Mouse (Mus musculus): ENCODE data around the gene Ltbp4. TPM values are rescaled to one million over a fixed set of nuclear protein-coding genes. Genes with fewer than 3 reads are reported as not detected.

The Ltbp4 gene
- polyA plus RNA-seq, 1 experiment, result 24.4 TPM

DNA sequence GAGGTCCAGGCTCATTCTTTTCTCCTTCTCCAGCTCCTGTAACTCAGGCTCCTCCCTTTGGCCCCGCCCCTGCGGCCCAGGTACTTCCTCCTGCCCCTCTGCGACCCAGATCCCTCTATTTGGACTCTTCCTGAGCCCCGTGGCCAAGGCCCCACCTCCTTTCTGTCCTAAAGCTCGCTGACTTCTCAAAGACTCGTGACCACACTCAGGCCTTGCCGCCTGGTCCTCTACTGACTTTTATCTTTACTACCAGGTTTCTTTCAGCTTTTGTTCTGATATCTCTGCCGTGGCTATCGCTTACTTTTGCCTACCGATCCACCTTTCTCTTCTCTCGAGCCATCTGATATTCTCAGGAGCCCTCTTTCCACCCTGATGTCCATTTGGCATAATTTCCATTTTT lies 30.5 kb upstream of the Ltbp4 start:
- DNase-seq (ENCODE audit: low read depth), result no peak
- TF ChIP-seq POLR2A (IDR thresholded peaks at IDR 0.05; ENCODE audit: borderline replicate concordance, extremely low read depth, insufficient read depth, insufficient read length, poor library complexity, severe bottlenecking), result no peak
- TF ChIP-seq CTCF (IDR thresholded peaks at IDR 0.05; ENCODE audit: borderline replicate concordance, extremely low read depth, insufficient read depth, insufficient read length), result no peak

DNA sequence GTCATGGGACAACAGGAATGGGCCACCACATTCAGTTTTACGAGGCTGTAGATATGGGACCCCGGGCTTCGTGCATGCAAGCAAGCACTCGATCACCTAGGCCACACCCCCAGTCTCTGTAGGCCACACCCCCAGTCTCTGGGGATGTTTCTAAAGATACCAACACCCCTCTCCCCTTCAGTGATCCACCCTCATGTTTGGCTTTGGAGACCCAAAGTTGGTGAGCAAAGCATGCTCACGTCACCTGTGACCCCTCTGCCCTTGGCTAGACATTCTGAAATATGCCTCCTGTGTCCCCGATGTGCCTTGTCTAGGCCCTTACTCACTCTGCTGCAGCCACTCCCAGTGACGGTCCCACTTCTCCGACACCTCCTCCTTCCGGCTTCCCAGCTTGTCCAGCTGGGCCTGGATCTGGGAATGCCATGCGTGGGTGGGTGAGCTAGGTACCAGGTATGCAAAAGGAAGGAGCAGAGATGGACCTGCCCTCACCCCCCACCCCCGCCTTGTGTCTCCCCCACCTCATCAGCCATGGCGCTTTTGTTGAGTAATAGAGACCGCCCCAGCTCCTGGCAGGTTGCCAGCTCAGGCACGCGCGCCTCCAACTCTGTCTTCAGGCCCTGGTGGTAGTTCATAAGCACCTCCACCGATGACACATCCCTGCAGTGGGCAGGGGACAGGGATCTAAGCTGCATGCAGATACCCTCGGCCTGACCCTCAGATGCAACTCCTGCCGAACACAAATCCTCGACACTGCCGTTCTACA lies 28.8 kb upstream of the Ltbp4 start:
- TF ChIP-seq CTCF (IDR thresholded peaks at IDR 0.05; ENCODE audit: borderline replicate concordance, extremely low read depth, insufficient read depth, insufficient read length), result no peak
- no peak for TF ChIP-seq POLR2A (IDR thresholded peaks at IDR 0.05; ENCODE audit: borderline replicate concordance, extremely low read depth, insufficient read depth, insufficient read length, poor library complexity, severe bottlenecking)
- DNase-seq (ENCODE audit: low read depth), result no peak

DNA sequence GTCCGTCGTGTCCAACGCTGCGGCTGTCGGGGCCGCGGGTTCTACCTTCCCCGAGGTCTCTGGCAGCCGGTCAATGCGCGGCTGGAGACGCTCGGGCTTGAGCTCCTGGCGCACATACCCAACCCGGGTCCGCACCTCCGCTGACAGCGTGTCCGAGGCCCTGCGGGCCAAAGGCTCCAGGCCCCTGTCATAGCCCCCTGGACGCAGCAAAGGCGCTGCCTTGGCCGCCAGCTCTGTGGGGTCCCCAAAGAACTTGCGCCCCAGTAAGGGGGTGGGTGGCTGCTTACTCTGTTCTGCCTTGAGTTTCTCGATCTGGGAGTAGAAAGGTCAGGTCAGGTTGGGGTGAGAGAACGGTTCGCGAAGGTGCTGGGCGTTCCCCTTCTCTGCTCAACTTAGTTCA lies 26.9 kb upstream of the Ltbp4 start:
- TF ChIP-seq POLR2A (IDR thresholded peaks at IDR 0.05; ENCODE audit: borderline replicate concordance, extremely low read depth, insufficient read depth, insufficient read length, poor library complexity, severe bottlenecking), result no peak
- no peak for TF ChIP-seq CTCF (IDR thresholded peaks at IDR 0.05; ENCODE audit: borderline replicate concordance, extremely low read depth, insufficient read depth, insufficient read length)
- DNase-seq (ENCODE audit: low read depth), result no peak

DNA sequence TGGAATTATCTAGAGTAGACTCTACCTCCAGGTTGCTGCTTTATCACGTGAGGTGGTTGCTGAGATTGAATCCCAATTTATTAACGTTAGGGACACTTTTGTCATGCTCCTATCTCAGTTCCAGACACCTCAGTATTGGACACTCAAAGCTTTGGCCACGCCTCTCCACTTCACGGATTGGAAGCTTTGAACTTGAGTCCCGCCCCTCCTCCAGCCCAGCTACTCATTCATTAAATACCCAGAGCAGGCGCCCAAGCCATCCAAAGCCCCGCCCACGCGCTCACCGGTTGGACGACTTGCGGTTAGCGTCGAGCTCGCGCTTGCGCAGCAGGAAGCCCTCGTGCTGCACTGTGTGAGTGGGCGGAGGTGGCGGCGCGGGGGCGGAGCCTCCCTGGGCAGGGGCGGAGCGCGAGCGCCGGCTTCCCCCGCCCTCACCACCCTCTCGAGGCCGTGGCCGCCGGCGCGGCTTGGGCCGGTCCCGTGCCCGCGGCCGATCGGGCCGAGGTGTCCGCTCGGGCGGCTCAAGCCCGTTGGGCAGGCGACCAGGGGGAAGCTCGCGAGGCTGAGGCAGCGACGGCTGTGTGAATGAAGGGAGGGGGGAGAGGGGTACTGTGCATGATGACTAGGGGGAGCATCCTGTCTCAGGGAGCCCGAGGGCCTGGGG lies 23.9 kb upstream of the Ltbp4 start:
- TF ChIP-seq CTCF (IDR thresholded peaks at IDR 0.05; ENCODE audit: borderline replicate concordance, extremely low read depth, insufficient read depth, insufficient read length) (no peak), POLR2A (IDR thresholded peaks at IDR 0.05; ENCODE audit: borderline replicate concordance, extremely low read depth, insufficient read depth, insufficient read length, poor library complexity, severe bottlenecking) (peak; percentile 76)

DNA sequence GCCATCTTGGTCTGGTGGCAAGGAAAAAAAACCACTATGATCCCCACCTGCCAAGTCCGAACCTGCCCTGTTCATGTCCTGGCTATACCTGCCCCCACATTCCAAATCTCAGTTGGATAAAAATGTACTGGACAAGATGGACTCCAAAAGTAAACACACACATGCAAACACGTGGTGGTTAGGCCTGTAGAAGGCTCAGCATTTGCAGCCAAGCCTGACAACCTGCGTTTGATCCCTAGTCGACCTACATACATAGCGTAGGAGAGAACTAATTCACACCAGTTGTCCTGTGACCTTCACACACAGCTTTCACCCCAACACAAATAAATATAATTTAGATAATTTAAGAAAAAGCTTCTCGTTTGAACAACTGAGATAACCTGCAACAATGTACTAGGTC lies 23.3 kb upstream of the Ltbp4 start:
- TF ChIP-seq CTCF (IDR thresholded peaks at IDR 0.05; ENCODE audit: borderline replicate concordance, extremely low read depth, insufficient read depth, insufficient read length) (no peak), POLR2A (IDR thresholded peaks at IDR 0.05; ENCODE audit: borderline replicate concordance, extremely low read depth, insufficient read depth, insufficient read length, poor library complexity, severe bottlenecking) (no peak)
- no peak for DNase-seq (ENCODE audit: low read depth)

More for the DNA sequence above, 23.9 kb upstream of the Ltbp4 start:
- peak; percentile 100 for DNase-seq (ENCODE audit: low read depth)

DNA sequence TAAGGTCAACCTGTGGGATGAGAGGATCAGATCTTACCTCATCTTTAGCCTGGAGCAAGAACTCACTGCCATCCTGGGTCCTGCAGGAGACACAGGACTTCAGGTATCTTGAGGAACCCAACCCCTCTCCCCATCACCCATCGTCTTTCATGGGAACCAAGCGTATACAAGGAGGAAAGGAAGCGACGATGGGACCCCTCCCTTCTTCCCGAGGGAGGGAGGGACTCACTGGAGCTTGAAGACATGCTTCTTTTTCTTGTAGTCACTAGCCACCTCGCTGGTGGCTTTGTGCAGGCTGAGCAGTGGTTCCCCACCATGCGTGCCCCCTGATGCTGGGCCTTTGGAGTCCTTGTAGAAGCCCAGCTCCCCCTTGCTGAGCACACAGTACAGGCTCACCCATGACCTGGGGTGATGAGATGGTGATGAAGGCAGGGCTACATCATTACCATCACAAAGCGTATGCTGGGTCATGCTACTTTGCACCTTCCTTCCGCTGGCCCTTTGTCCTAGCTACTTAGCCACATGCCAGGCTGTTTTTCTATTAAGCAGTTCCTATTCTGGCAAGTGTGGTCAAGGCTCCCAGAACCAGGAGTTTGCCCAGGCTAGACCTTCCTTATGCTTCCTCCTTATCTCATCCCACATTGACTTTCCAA lies 22.3 kb upstream of the Ltbp4 start:
- TF ChIP-seq CTCF (IDR thresholded peaks at IDR 0.05; ENCODE audit: borderline replicate concordance, extremely low read depth, insufficient read depth, insufficient read length), result no peak
- no peak for TF ChIP-seq POLR2A (IDR thresholded peaks at IDR 0.05; ENCODE audit: borderline replicate concordance, extremely low read depth, insufficient read depth, insufficient read length, poor library complexity, severe bottlenecking)
- DNase-seq (ENCODE audit: low read depth), result no peak

DNA sequence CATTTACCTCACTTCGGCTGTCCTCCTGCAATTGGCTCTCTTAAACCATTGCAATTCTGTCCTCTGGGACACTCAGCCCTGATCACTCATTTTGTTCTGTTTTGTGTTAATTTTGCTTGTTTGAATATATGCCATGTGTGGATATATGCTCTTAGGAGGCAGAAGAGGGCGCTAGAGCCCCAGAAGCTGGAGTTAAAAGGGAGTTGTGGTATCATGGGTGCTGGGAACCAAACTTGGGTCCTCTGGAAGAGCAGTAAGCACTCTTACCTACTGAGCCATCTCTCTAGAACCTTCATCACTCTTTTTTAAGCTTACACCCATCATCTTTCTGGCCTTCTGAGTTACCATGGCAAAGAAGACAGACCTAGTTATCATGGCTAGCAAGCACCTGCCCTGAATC lies 21.7 kb upstream of the Ltbp4 start:
- TF ChIP-seq POLR2A (IDR thresholded peaks at IDR 0.05; ENCODE audit: borderline replicate concordance, extremely low read depth, insufficient read depth, insufficient read length, poor library complexity, severe bottlenecking) (no peak), CTCF (IDR thresholded peaks at IDR 0.05; ENCODE audit: borderline replicate concordance, extremely low read depth, insufficient read depth, insufficient read length) (no peak)
- DNase-seq (ENCODE audit: low read depth), result no peak

DNA sequence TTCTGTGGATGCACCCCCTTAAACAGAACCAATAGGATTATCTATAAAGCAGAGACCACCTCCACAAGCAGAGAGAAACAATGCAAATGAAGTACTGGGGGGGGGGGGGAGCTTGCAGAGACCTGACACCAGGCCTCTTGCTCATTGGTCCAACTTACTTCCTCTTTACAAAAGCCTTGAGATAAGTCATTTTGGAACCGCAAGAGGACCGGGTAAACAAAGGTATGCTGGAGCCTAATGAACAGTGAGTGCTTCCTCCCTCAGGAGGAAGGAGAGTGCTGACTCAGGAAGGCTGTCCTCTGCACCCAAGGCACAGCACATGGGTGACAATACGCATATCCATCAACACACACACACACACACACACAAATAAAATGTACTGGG lies 20.1 kb upstream of the Ltbp4 start:
- DNase-seq (ENCODE audit: low read depth), result no peak
- TF ChIP-seq CTCF (IDR thresholded peaks at IDR 0.05; ENCODE audit: borderline replicate concordance, extremely low read depth, insufficient read depth, insufficient read length), result no peak
- TF ChIP-seq POLR2A (IDR thresholded peaks at IDR 0.05; ENCODE audit: borderline replicate concordance, extremely low read depth, insufficient read depth, insufficient read length, poor library complexity, severe bottlenecking), result no peak

DNA sequence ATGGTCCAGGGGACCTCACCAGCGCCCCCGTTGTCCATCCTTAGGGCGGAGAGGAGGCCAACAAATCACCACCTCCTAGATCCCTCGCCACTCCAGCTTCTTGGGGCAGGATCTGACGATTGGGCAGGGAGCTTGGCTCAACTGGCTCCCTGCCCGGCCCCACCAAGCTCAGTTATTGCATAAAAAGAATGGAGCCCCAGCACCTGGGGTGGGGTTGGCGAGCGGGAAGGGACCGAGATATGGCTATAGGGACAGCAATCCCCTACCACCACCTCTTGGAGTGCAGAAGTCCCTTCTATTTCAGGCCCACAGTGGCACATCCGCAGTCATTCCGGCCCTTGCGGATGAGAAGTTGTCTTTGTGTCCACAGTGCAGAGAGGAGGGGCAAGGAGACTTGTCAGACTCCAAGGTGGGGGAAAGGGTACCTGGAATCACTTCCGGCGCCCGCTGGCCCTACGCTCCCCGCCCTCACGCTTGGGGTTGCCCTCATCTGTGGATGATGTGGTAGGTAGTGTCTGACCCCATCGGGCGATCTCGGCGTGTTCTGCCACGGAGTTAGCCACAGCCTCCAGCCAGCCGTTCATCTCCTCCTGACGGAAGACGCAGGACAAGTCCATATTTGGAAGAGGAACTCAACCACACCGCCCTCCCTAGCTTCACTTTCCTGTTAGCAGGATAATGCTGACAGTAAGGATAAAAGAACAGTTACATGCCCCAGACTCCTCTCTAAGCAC lies 19.5 kb upstream of the Ltbp4 start, which contains the start of gene Gm20479:
Gene Gm20479, minus strand, starts transcription at position 559 of the 734 bp plus-strand sequence.
- no peak for TF ChIP-seq POLR2A (IDR thresholded peaks at IDR 0.05; ENCODE audit: borderline replicate concordance, extremely low read depth, insufficient read depth, insufficient read length, poor library complexity, severe bottlenecking)
- TF ChIP-seq CTCF (IDR thresholded peaks at IDR 0.05; ENCODE audit: borderline replicate concordance, extremely low read depth, insufficient read depth, insufficient read length), result no peak
- no peak for DNase-seq (ENCODE audit: low read depth)

DNA sequence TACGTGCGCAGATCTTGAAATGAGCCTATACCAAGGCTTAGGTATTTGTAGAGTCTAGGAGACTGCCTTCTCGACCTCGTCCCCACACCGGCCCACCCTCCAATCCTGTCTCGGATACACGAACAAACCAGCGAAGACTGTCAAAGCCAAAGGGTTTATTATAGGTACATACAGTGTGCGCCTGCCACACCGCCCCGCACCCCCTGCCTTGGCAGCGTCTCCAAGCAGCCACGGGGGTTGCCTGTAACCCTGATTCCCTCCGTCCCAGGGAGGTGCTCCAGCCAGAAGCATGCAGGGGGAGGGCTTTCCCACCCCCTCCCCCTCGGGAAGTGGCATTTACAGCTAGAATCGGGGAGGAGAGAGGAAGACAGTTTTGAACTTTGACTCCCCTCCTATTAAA lies 18.8 kb upstream of the Ltbp4 start:
- TF ChIP-seq POLR2A (IDR thresholded peaks at IDR 0.05; ENCODE audit: borderline replicate concordance, extremely low read depth, insufficient read depth, insufficient read length, poor library complexity, severe bottlenecking), result no peak
- TF ChIP-seq CTCF (IDR thresholded peaks at IDR 0.05; ENCODE audit: borderline replicate concordance, extremely low read depth, insufficient read depth, insufficient read length), result no peak
- peak; percentile 37 for DNase-seq (ENCODE audit: low read depth)

DNA sequence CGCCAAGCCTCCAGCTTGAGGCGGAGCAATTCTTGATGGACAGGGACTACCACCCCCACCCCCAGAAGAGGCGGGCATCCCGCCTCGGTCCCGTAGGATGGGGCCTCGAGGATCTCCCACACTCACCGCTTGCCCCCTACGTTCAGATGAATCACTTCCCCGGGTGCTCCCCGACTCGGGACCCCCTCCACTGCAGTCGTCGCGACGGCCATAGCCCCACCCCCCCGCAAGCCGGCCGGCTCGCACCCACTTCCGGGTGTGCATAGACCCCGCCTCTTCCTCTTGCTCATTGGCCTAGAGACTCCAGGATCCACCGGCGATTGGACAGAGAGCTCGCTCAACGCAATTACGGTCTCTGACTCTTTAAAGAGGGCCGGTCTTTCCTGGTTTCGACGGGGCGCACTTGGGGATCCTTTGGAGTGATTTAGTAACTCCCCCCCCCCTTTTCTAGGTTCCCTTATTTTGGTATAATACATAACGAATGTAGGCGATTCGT lies 18.3 kb upstream of the Ltbp4 start, which contains the start of gene Shkbp1:
Gene Shkbp1, minus strand, starts transcription at position 275 of the 496 bp plus-strand sequence.
- DNase-seq (ENCODE audit: low read depth), result peak; percentile 96
- TF ChIP-seq CTCF (IDR thresholded peaks at IDR 0.05; ENCODE audit: borderline replicate concordance, extremely low read depth, insufficient read depth, insufficient read length) (no peak), POLR2A (IDR thresholded peaks at IDR 0.05; ENCODE audit: borderline replicate concordance, extremely low read depth, insufficient read depth, insufficient read length, poor library complexity, severe bottlenecking) (peak; percentile 24; the same call in 1 of the 2 replicates)

Measured in brain, embryonic 14.5 days (tissue).